ENCODE assay signal across 26 mouse cellular contexts in genomic region chr1:72755801-72756200, GRCm38 (mm10). TPM values are rescaled to one million over a fixed set of nuclear protein-coding genes. Genes with fewer than 3 reads are reported as not detected.
DNase-seq lines count a peak whose midpoint lies in the region; ATAC-seq lines count a peak whose summit lies in the region.
"Had no signal": no experiment of that assay in that cellular context is flagged by ENCODE, and none has a peak within 500 bp of the region (broad histone marks: within the 10 kb centered on the region; RNA-seq: fewer than 3 reads in every experiment).

No protein-coding gene starts in this region.

- no peaks in the 10 kb centered on the region for H3K27me3 ChIP-seq in forebrain, embryonic 14.5 days (replicated peaks; ENCODE audit: control insufficient read depth, insufficient read depth, low read length)
- no peaks in the 10 kb centered on the region for H3K27me3 ChIP-seq in forebrain, embryonic 13.5 days
- H3K27me3 ChIP-seq in lung, embryonic 15.5 days = no peaks in the 10 kb centered on the region
- no peaks in the 10 kb centered on the region for H3K27me3 ChIP-seq in embryonic facial prominence, embryonic 14.5 days (replicated peaks; ENCODE audit: control insufficient read depth, insufficient read depth, low read length)
- H3K27me3 ChIP-seq in midbrain, embryonic 14.5 days (ENCODE audit: control insufficient read depth, insufficient read depth, low read length) = no peaks in the 10 kb centered on the region
- H3K27me3 ChIP-seq: heart, embryonic 15.5 days; intestine, embryonic 15.5 days; limb, embryonic 15.5 days had no signal

- no peak overlapping the region for H3K9ac ChIP-seq in forebrain, embryonic 14.5 days (ENCODE audit: low read length)
- H3K9ac ChIP-seq in forebrain, embryonic 13.5 days = no peak overlapping the region
- H3K9ac ChIP-seq in lung, embryonic 15.5 days = no peak overlapping the region
- H3K9ac ChIP-seq in embryonic facial prominence, embryonic 14.5 days (ENCODE audit: low read depth, low read length) = no peak overlapping the region
- no peak overlapping the region for H3K9ac ChIP-seq in midbrain, embryonic 14.5 days (replicated peaks; ENCODE audit: low read length)
- H3K9ac ChIP-seq: heart, embryonic 15.5 days; intestine, embryonic 15.5 days; limb, embryonic 15.5 days; liver, embryonic 14.5 days had no signal

- H3K27ac ChIP-seq in forebrain, embryonic 14.5 days (ENCODE audit: low read depth, low read length) = no peak overlapping the region
- H3K27ac ChIP-seq in forebrain, embryonic 13.5 days = no peak overlapping the region
- peak overlapping the region; percentile 77 for H3K27ac ChIP-seq in lung, embryonic 15.5 days
- 0 out of 2 replicates have a peak overlapping the region, but pooled peaks have one; percentile 18 for H3K27ac ChIP-seq in embryonic facial prominence, embryonic 14.5 days (replicated peaks; ENCODE audit: low read depth, low read length)
- no peak overlapping the region for H3K27ac ChIP-seq in midbrain, embryonic 14.5 days (replicated peaks; ENCODE audit: low read depth, low read length)
- H3K27ac ChIP-seq: heart, adult 2 months; heart, embryonic 15.5 days; intestine, embryonic 15.5 days; limb, embryonic 15.5 days; liver, embryonic 14.5 days had no signal

- no peaks in the 10 kb centered on the region for H3K36me3 ChIP-seq in forebrain, embryonic 14.5 days (ENCODE audit: control insufficient read depth, insufficient read depth, low read length)
- H3K36me3 ChIP-seq in forebrain, embryonic 13.5 days (ENCODE audit: poor library complexity, severe bottlenecking) = no peaks in the 10 kb centered on the region
- no peaks in the 10 kb centered on the region for H3K36me3 ChIP-seq in lung, embryonic 15.5 days
- H3K36me3 ChIP-seq in embryonic facial prominence, embryonic 14.5 days (ENCODE audit: control insufficient read depth, insufficient read depth, low read length) = no peaks in the 10 kb centered on the region
- H3K36me3 ChIP-seq in midbrain, embryonic 14.5 days (ENCODE audit: control insufficient read depth, insufficient read depth, low read length) = no peaks in the 10 kb centered on the region
- H3K36me3 ChIP-seq: heart, embryonic 15.5 days; intestine, embryonic 15.5 days; limb, embryonic 15.5 days had no signal

- peak; percentile 17 for DNase-seq in forebrain, embryonic 14.5 days (ENCODE audit: low spot score)
- DNase-seq in lung, postnatal 36 days = no peak
- DNase-seq in Muller cell, postnatal 12 days (ENCODE audit: inconsistent ontology term) = peak; percentile 98
- peak; percentile 61 for DNase-seq in embryonic facial prominence, embryonic 14.5 days (ENCODE audit: low spot score)
- DNase-seq in midbrain, embryonic 14.5 days = no peak
- DNase-seq in urinary bladder, postnatal 36 days (ENCODE audit: low spot score in 2 of 2) = no peak
- DNase-seq: adrenal gland, postnatal 14 days; B cell, adult 2 months; cerebellum, adult 8-10 months; cerebellum, postnatal 36 days; embryo, embryonic 11 days; gastrocnemius, postnatal 36 days; heart, adult 2 months; heart, postnatal 36 days; right cerebral cortex, postnatal 14 days had no signal

- no peak overlapping the region for H3K4me3 ChIP-seq in forebrain, embryonic 14.5 days (ENCODE audit: low read depth, low read length)
- H3K4me3 ChIP-seq in forebrain, embryonic 13.5 days = no peak overlapping the region
- no peak overlapping the region for H3K4me3 ChIP-seq in lung, embryonic 15.5 days
- H3K4me3 ChIP-seq in embryonic facial prominence, embryonic 14.5 days (ENCODE audit: low read depth, low read length) = no peak overlapping the region
- no peak overlapping the region for H3K4me3 ChIP-seq in midbrain, embryonic 14.5 days (replicated peaks; ENCODE audit: low read depth, low read length)
- H3K4me3 ChIP-seq: erythroblast, embryonic 14.5 days; heart, adult 2 months; heart, embryonic 15.5 days; intestine, embryonic 15.5 days; limb, embryonic 15.5 days had no signal

- no peak overlapping the region for H3K4me2 ChIP-seq in forebrain, embryonic 14.5 days (ENCODE audit: low read length)
- H3K4me2 ChIP-seq in forebrain, embryonic 13.5 days = no peak overlapping the region
- no peak overlapping the region for H3K4me2 ChIP-seq in lung, embryonic 15.5 days
- no peak overlapping the region; the same call in 1 of the 2 replicates for H3K4me2 ChIP-seq in embryonic facial prominence, embryonic 14.5 days (ENCODE audit: low read depth, low read length)
- H3K4me2 ChIP-seq in midbrain, embryonic 14.5 days (ENCODE audit: low read length) = no peak overlapping the region
- H3K4me2 ChIP-seq: heart, embryonic 15.5 days; intestine, embryonic 15.5 days; limb, embryonic 15.5 days; midbrain, embryonic 11.5 days had no signal

- H3K4me1 ChIP-seq in forebrain, embryonic 14.5 days (ENCODE audit: control insufficient read depth, insufficient read depth, low read length) = no peaks in the 10 kb centered on the region
- H3K4me1 ChIP-seq in forebrain, embryonic 13.5 days = peaks cover 8% of the 10 kb centered on the region; the same call in 1 of the 2 replicates
- H3K4me1 ChIP-seq in lung, embryonic 15.5 days = peaks cover 5% of the 10 kb centered on the region
- peaks cover 25% of the 10 kb centered on the region for H3K4me1 ChIP-seq in embryonic facial prominence, embryonic 14.5 days (ENCODE audit: control insufficient read depth, insufficient read depth, low read length)
- no peaks in the 10 kb centered on the region for H3K4me1 ChIP-seq in midbrain, embryonic 14.5 days (ENCODE audit: control insufficient read depth, insufficient read depth, low read length)
- H3K4me1 ChIP-seq: intestine, embryonic 15.5 days had no signal

- no peak for ATAC-seq in forebrain, embryonic 14.5 days
- ATAC-seq in forebrain, embryonic 13.5 days = no peak
- ATAC-seq in lung, embryonic 15.5 days (ENCODE audit: borderline replicate concordance, extremely low read depth, low FRiP score, low TSS enrichment) = peak; percentile 52; the same call in 1 of the 2 replicates
- ATAC-seq in embryonic facial prominence, embryonic 14.5 days (ENCODE audit: low read depth) = no peak
- ATAC-seq in midbrain, embryonic 14.5 days (ENCODE audit: low FRiP score, low TSS enrichment) = no peak
- ATAC-seq: hindbrain, embryonic 16.5 days; intestine, embryonic 15.5 days had no signal

- H3K9me3 ChIP-seq in forebrain, embryonic 14.5 days (replicated peaks; ENCODE audit: control insufficient read depth, low read length) = no peaks in the 10 kb centered on the region
- no peaks in the 10 kb centered on the region for H3K9me3 ChIP-seq in forebrain, embryonic 13.5 days (replicated peaks)
- H3K9me3 ChIP-seq in lung, embryonic 15.5 days = no peaks in the 10 kb centered on the region
- H3K9me3 ChIP-seq in embryonic facial prominence, embryonic 14.5 days (ENCODE audit: control insufficient read depth, low read length) = no peaks in the 10 kb centered on the region
- H3K9me3 ChIP-seq in midbrain, embryonic 14.5 days (ENCODE audit: control insufficient read depth, low read length) = no peaks in the 10 kb centered on the region
- H3K9me3 ChIP-seq: heart, embryonic 15.5 days; intestine, embryonic 15.5 days; limb, embryonic 15.5 days had no signal

- WGBS in forebrain, embryonic 14.5 days = 19% methylated on average over 2 of the region's 2 CpGs
- WGBS in forebrain, embryonic 13.5 days = 28% methylated on average over 2 of the region's 2 CpGs
- WGBS in lung, embryonic 15.5 days = 16% methylated on average over 2 of the region's 2 CpGs
- 47% methylated on average over 2 of the region's 2 CpGs for WGBS in embryonic facial prominence, embryonic 14.5 days
- WGBS in midbrain, embryonic 14.5 days = 77% methylated on average over 2 of the region's 2 CpGs

RNA-seq across cellular contexts. Expression of gene Rpl37a, which starts 44.7 kb away (rescaled TPM):
- 1,225 and 1,554 TPM in 2 replicates for polyA plus RNA-seq in forebrain, embryonic 14.5 days (2014; fragmentation: Nextera tagmentation; extraction: Ambion mirVana)
- 1,396 and 1,648 TPM in 2 replicates for polyA plus RNA-seq in forebrain, embryonic 13.5 days (2015; fragmentation: Nextera tagmentation; extraction: Ambion mirVana)
- 1,583 and 1,678 TPM in 2 replicates for polyA plus RNA-seq in lung, embryonic 15.5 days (2015; fragmentation: Nextera tagmentation; extraction: Ambion mirVana)
- 2,077 and 2,336 TPM in 2 replicates for polyA plus RNA-seq in embryonic facial prominence, embryonic 14.5 days (2014; fragmentation: Nextera tagmentation; extraction: Ambion mirVana)
- polyA plus RNA-seq in midbrain, embryonic 14.5 days (2014; fragmentation: Nextera tagmentation; extraction: Ambion mirVana) = 1,162 and 1,243 TPM in 2 replicates

RNA-seq across cellular contexts. Expression of gene Ankar, which starts 55.4 kb away (rescaled TPM):
- polyA plus RNA-seq in forebrain, embryonic 14.5 days (2014; fragmentation: Nextera tagmentation; extraction: Ambion mirVana) = not detected in 2 replicates
- not detected in 2 replicates for polyA plus RNA-seq in forebrain, embryonic 13.5 days (2015; fragmentation: Nextera tagmentation; extraction: Ambion mirVana)
- not detected in 2 replicates for polyA plus RNA-seq in lung, embryonic 15.5 days (2015; fragmentation: Nextera tagmentation; extraction: Ambion mirVana)
- not detected in 2 replicates for polyA plus RNA-seq in embryonic facial prominence, embryonic 14.5 days (2014; fragmentation: Nextera tagmentation; extraction: Ambion mirVana)
- polyA plus RNA-seq in midbrain, embryonic 14.5 days (2014; fragmentation: Nextera tagmentation; extraction: Ambion mirVana) = not detected in 2 replicates
- polyA plus RNA-seq: erythroblast, embryonic 14.5 days; heart, adult 2 months; heart, embryonic 15.5 days; hindbrain, embryonic 16.5 days; intestine, embryonic 15.5 days; kidney, embryonic 14.5 days; limb, embryonic 15.5 days; liver, embryonic 14.5 days; midbrain, embryonic 11.5 days; thymus, postnatal 0 days had no signal

Comparison
In these comparisons a context has a peak if more than half of its experiments do, and no peak if none do; other contexts are left out.
1. DNase-seq: peak in forebrain, embryonic 14.5 days (single experiment), Muller cell, postnatal 12 days (single experiment) and embryonic facial prominence, embryonic 14.5 days (single experiment); none in lung, postnatal 36 days (single experiment), midbrain, embryonic 14.5 days (single experiment) and urinary bladder, postnatal 36 days (0 of 2).
2. H3K27ac ChIP-seq: peak in lung, embryonic 15.5 days (single experiment) and embryonic facial prominence, embryonic 14.5 days (single experiment); none in forebrain, embryonic 14.5 days (single experiment), forebrain, embryonic 13.5 days (single experiment) and midbrain, embryonic 14.5 days (single experiment).